Mouse (Mus musculus) cerebellum, adult 9-10 months (tissue): ENCODE measurements around the gene Olfr1135.

Source experiments
- DNase-seq: peaks from one replicate; pipeline ENCODE4 v3.0.0; 2022

Olfr1135 gene

DNA sequence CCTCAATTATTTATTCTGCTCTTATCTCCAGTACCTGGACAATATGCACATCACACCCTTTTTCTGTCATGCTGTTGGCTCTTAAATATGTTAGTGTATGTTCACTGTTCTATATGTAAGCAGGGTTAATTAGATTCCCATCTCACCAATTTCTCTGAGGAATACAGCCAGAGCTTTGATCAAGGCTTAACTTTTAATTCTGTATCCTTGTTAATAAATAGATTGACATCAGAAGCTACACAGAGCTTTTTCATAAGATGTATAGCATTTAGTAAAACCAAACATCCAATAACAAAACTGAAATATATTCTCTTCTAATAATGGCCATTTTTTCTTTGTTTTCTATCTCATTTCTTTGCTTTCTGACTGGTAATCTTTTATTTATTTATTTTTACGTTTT is at the start of gene Olfr1135:
Gene Olfr1135 (minus strand): TSS at position 101 of the 400 bp plus-strand sequence.
- no peak for DNase-seq

DNA sequence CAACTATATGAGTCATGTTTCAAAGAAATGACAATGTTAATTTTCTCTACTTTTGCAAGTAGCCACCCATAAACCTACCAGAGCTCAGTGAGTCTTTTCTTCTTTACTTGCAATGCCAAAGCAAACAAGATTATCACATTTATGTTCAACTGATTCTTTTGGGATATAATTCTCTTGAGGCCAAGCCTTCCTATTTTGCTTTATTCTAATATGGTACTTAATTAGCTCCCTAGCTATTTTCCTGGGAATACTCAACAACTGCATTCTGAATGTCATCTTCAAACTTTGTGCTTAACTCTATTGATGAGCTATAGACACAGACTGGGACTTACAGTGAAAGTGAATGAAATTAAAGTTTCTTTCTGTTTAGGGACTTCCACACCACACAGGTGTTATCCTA is 39.6 kb upstream of the Olfr1135 start, which contains the start of gene Olfr1137:
Gene Olfr1137 (minus strand): TSS at position 101 of the 400 bp plus-strand sequence.
- no peak for DNase-seq

DNA sequence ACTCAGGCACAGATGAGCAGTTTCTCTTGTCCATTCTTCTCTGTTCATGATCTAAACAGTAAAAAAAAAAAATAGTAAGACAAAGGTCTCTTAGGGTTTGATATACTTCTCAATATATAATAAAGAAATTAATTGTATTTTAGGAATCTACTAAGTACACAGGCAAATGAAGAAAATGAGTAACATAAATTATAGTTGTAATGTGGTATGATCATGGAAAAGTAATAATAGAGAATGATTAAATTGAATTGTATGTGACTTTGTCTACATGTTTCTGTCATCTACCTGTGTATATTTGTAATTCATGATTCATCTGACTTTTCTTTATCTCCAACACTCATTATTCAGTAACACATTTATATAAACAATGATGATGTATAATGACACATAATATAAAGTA is 20.4 kb upstream of the Olfr1135 start, which contains the start of gene Olfr1136:
Gene Olfr1136 (minus strand): TSS at position 101 of the 400 bp plus-strand sequence.
- no peak for DNase-seq

DNA sequence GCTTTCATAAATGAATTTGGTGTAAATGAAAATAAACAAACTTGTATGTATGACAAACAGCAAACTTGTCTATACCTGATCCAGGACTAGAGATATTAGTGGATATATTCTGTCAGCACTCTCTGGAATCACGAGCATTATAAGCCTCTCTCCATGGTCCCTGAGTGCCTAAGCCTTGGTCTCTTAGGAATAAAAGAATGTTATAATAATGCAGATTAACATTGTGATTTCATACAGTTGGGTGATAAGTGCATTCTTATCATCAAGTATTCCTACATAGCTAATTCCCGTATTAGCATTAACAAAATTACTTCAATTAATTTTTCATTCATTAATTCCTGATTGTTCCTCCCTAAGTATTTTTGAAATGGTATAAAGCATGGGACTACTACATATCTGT is 15.1 kb downstream of the Olfr1135 start, which contains the start of gene Olfr1134:
Gene Olfr1134 (minus strand): TSS at position 101 of the 400 bp plus-strand sequence.
- no peak for DNase-seq

DNA sequence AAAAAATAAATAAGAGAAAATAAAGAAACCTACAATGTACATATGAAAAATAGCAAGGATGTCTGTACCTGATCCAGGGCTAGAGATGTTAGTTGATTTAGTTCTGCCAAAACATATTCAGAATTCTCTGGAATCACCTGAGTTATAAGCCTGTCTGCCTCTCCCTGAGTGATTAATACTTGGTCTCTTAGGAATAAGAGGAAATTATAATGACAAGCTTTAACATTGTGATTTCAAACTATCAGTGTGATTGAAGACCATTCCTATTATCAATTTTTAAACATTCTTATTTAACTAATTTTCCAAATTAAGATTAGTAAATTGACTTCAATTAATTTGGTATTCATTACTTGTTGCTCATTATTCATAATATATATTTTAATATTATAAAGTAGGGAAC is 26.2 kb downstream of the Olfr1135 start, which contains the start of gene Olfr1133:
Gene Olfr1133 (minus strand): TSS at position 101 of the 400 bp plus-strand sequence.
- no peak for DNase-seq

DNA sequence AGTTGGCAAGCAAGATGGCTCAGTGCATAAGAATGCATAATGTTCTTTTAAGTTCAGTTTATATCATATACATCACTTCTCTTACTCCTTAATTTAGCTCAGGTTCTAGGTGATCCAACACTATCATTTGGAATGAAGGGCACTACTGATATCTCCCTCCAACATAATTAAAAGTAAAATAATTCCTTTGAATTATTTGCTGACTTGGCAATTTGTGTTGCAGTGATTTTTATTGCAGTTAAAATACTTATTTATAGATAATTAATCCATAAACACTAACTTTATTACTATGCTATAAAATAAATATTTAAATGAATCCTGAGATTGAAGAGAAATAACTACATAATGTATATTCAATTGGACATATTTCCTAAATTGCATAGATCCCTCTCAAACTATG is 31.0 kb downstream of the Olfr1135 start:
- DNase-seq, result no peak

DNA sequence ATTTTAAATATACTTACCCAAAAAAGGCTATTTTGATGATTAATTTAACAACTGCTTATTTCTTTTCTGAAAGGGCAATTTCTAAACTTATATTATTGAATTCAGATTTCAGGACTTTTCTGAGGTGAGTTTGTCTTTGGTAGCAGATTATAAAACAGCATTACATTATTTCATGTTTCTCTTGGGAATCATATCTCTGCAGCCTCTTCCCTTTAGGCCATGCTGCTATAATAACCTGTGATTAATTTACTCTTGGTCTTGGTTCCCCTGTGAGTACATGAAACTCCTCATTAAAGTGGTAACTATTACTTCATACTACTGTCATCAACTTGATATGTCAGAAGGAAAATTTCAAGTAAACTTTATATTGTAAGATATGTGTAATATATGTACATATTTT is 36.0 kb downstream of the Olfr1135 start, which contains the start of gene Olfr1132:
Gene Olfr1132 (minus strand): TSS at position 101 of the 400 bp plus-strand sequence.
- no peak for DNase-seq

DNA sequence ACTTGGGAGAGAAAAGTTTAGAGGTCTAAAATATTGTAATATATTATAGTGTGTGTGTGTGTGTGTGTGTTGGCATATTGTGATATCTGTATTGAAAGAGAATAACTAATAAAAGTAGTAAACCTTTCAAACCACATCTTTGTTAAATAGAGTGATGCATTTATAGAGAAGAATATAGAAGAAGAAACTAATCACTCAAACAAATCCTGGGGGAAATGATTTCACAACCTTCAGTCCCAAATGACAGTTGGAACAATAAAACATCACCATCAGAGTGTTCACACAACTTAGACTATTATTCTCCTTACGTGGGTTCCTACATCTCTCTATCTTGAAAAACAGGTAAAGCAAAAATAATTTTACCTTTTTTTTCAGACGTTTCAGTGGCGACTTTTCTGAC is 46.7 kb downstream of the Olfr1135 start, which contains the start of gene Olfr1131:
Gene Olfr1131 (plus strand): TSS at position 301 of the 400 bp plus-strand sequence.
- DNase-seq, result no peak
